Mouse (Mus musculus) ES-E14 (cell line): Measurements from ENCODE around the gene Noto.

Source experiments
- CHD2 ChIP-seq: IDR thresholded peaks from 2 replicates; pipeline ENCODE4 v1.6.1; 2014; ENCODE audit warnings: mild to moderate bottlenecking, low read depth, low read length, inconsistent platforms
- HCFC1 ChIP-seq: IDR thresholded peaks from 2 replicates; pipeline ENCODE4 v1.6.1; 2012; ENCODE audit warnings: low read length, inconsistent platforms, borderline replicate concordance; ENCODE audit not compliant: insufficient read depth
- MAFK ChIP-seq: IDR thresholded peaks from 2 replicates; pipeline ENCODE4 v1.6.1; 2014; ENCODE audit warnings: mild to moderate bottlenecking, low read depth, low read length, inconsistent platforms; ENCODE audit not compliant: insufficient read depth
- ZNF384 ChIP-seq: IDR thresholded peaks from 2 replicates; pipeline ENCODE4 v1.6.1; 2012; ENCODE audit warnings: low read depth, low read length, inconsistent platforms

DNA sequence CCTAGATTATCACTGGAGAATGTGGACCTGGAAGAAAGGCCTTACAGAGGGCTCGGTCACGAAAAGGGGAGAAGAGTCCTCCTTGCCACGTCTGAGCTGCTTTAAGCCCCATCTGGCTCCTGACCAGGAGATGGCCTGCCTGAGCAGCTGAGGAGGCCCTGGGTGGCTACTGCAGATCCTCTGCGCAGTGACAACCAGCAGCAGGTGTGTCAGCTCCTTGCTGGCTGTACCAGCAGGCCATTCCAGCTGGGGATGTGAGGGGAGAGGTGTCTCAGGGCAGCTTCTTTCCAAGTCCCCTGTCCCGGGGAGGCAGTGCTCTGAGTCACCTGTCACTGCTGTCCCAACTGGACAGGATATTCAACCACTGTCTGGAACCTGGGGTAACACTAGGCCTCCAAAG, 48.9 kb downstream of the Noto start:
- TF ChIP-seq MAFK: no peak
- TF ChIP-seq HCFC1: no peak
- TF ChIP-seq CHD2: no peak
- no peak for TF ChIP-seq ZNF384
